Mouse (Mus musculus) midbrain, embryonic 13.5 days (tissue): ENCODE data around the gene Syne3. TPM values are rescaled to one million over a fixed set of nuclear protein-coding genes. Genes with fewer than 3 reads are reported as not detected.

Experiments
- ATAC-seq: fragments of 200-750 bp; cut with Nextera tagmentation; 2 replicates; pipeline ENCODE4 v1.8.0; 2017; ENCODE audit warnings: mild to moderate bottlenecking, moderate TSS enrichment, moderate library complexity
- H3K27ac ChIP-seq: fragments of 300-500 bp; sonication (generic); 2 replicates; pipeline ENCODE4 v1.5.1; 2015; ENCODE audit warnings: inconsistent platforms, mild to moderate bottlenecking, moderate library complexity
- H3K27me3 ChIP-seq: fragments of 300-500 bp; sonication (generic); 2 replicates; pipeline ENCODE4 v1.6.1; 2015; ENCODE audit warnings: mild to moderate bottlenecking, inconsistent platforms
- H3K36me3 ChIP-seq: fragments of 300-500 bp; sonication (generic); 2 replicates; pipeline ENCODE4 v1.6.1; 2015; ENCODE audit warnings: mild to moderate bottlenecking, inconsistent platforms
- H3K4me1 ChIP-seq: fragments of 300-500 bp; sonication (generic); replicated peaks from 2 replicates; pipeline ENCODE4 v1.6.1; 2015; ENCODE audit warnings: inconsistent platforms
- H3K4me2 ChIP-seq: fragments of 300-500 bp; sonication (generic); replicated peaks from 2 replicates; pipeline ENCODE4 v1.6.1; 2015; ENCODE audit warnings: moderate library complexity, mild to moderate bottlenecking, inconsistent platforms
- H3K4me3 ChIP-seq: fragments of 300-500 bp; sonication (generic); replicated peaks from 2 replicates; pipeline ENCODE4 v1.5.1; 2015; ENCODE audit warnings: mild to moderate bottlenecking, inconsistent platforms
- H3K9ac ChIP-seq: fragments of 300-500 bp; sonication (generic); replicated peaks from 2 replicates; pipeline ENCODE4 v1.6.1; 2015; ENCODE audit warnings: mild to moderate bottlenecking, inconsistent platforms
- H3K9me3 ChIP-seq: fragments of 300-500 bp; sonication (generic); 2 replicates; pipeline ENCODE4 v1.6.1; 2016; ENCODE audit warnings: mild to moderate bottlenecking, inconsistent platforms
- WGBS: fragments of 180-500 bp; shearing (Covaris S2); methylation state at CpG from one replicate; pipeline ENCODE4 v1.1.7; 2015; 5-methylcytosine and 5-hydroxymethylcytosine counted together
- microRNA-seq: library from miRNA; unstranded; fragments of <30 nt; microRNA quantifications from one replicate; pipeline ENCODE4, GENCODE M21; 2016
- polyA plus RNA-seq: library from polyadenylated mRNA; unstranded; fragments of >200 nt; fragmentation: Nextera tagmentation; extraction: Ambion mirVana; gene quantifications from 2 replicates; pipeline ENCODE4 v1.2.1, GENCODE M21; 2015

The Syne3 gene
- polyA plus RNA-seq, 1 experiment from 2014 or later = 0.17 TPM

DNA sequence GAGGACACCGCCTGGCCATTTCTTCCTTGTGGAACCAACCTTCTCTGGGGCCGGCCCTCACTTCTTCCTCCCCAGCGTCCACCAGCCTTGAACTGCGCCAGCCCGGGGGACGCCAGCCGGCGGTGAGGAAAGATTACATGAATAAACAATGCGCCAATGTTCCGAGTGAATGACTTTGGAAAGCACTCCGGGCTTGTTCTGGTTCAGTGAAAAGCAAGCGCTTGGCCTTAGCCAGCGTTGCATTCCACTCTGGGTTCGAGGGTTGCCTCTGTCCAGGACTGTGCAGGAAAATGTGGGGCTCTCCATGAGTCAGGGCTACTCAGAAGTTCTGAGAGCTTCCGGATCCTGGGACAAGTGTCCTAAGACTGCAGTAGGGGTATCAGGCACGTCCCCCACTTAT lies 113.0 kb downstream of the Syne3 start:
- Histone ChIP-seq H3K27ac (no peak overlapping the region), H3K9me3 (no peaks in the 10 kb centered on the region), H3K36me3 (no peaks in the 10 kb centered on the region), H3K4me1 (peaks cover 19% of the 10 kb centered on the region), H3K27me3 (peaks cover 3% of the 10 kb centered on the region; the same call in 1 of the 2 replicates), H3K4me2 (no peak overlapping the region), H3K9ac (no peak overlapping the region), H3K4me3 (no peak overlapping the region)
- peak; percentile 49 for ATAC-seq
- WGBS = 38% methylated on average over 16 of the region's 16 CpGs

DNA sequence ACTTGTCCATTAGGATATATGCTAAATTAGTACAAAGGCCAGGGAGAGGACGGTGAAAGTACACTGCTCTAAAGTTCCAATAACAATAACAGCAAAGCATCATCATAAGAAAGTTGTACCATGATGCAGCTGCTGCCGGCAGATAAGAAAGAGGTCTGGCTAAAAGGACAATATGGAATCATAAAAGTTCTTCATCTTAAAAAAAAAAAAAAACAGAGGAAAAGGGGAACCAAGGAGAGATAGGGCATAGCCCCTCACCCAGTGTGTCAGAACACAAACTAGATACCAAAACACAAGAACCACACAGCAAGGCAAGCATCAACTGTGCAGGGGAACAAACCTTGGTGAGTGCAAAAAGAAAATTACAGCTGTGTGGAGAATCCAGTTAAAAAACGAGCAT lies 117.4 kb downstream of the Syne3 start:
- Histone ChIP-seq H3K9ac (no peak overlapping the region), H3K27ac (no peak overlapping the region), H3K4me2 (no peak overlapping the region), H3K36me3 (no peaks in the 10 kb centered on the region), H3K27me3 (no peaks in the 10 kb centered on the region), H3K4me1 (peaks cover 10% of the 10 kb centered on the region; the same call in 1 of the 2 replicates), H3K4me3 (no peak overlapping the region), H3K9me3 (no peaks in the 10 kb centered on the region)
- 85% methylated on average over 3 of the region's 3 CpGs for WGBS
- no peak for ATAC-seq

DNA sequence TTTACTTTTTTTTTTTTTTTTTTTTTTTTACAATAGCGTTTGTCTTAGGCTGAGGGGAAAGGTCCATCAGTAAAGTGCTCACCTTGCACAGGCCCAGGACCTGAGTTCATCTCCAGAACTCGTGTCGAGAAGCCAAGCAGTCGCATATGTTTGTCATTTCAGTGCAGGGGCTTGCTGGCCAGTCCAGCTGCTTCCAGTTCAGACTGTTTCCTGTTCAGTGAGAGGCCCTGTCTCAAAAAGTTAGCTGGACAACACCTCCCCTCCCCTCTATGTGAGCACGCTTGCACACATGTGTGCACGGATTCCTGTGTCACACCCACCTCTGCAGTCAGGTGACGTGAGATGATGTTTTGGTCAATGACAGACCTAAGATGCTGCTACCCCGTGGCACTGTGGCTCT lies 119.5 kb downstream of the Syne3 start:
- WGBS = 86% methylated on average over 8 of the region's 8 CpGs
- Histone ChIP-seq H3K36me3 (no peaks in the 10 kb centered on the region), H3K9ac (no peak overlapping the region), H3K4me2 (no peak overlapping the region), H3K4me1 (no peaks in the 10 kb centered on the region), H3K4me3 (no peak overlapping the region), H3K9me3 (no peaks in the 10 kb centered on the region), H3K27ac (no peak overlapping the region), H3K27me3 (no peaks in the 10 kb centered on the region)
- ATAC-seq = no peak

DNA sequence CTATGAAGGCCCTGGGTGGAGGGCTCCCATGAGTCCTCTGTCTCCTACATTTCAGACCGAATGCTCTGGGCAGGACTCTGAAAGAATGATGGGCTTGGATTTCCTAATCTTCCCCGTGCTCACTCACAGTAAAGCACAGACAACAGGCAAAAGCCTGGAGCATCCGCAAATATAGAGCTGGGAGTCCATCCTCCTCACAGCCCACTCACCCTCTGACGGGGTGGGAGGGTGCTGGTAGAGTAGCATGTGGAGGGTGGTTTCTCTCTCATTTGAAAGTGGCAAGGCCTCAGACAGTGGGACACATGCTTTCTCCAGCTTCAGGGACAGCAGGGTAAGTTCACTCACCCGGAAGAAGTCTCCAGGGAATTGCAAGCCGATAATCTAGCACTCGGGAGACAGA lies 123.5 kb downstream of the Syne3 start:
- H3K36me3 ChIP-seq = no peaks in the 10 kb centered on the region
- H3K4me2 ChIP-seq = no peak overlapping the region
- H3K27me3 ChIP-seq = no peaks in the 10 kb centered on the region
- H3K4me3 ChIP-seq = no peak overlapping the region
- WGBS = 86% methylated on average over 7 of the region's 7 CpGs
- no peaks in the 10 kb centered on the region for H3K4me1 ChIP-seq
- no peak overlapping the region for H3K27ac ChIP-seq
- ATAC-seq = no peak
- H3K9ac ChIP-seq = no peak overlapping the region
- H3K9me3 ChIP-seq = no peaks in the 10 kb centered on the region

DNA sequence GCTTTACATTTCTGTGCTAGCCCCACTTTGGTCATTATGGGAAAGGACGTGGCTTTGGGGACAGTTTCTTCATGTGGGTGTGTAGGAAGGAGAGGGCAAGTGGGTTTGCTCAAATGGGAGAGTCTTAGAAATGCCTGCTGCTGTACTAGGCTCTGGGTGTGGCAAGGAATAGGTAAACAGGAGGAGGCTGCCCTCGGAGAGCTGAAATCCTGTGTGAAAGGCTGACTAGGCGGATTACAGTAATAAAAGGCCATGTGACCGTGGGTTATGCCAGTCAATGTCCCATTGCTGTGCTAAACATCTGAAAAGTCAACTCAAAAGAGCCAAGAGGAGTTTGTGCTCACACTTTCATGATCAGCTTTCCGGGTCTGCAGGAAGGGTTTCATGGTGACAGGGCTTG lies 127.1 kb downstream of the Syne3 start:
- no peaks in the 10 kb centered on the region for H3K36me3 ChIP-seq
- H3K4me2 ChIP-seq = no peak overlapping the region
- no peak overlapping the region for H3K27ac ChIP-seq
- no peak for ATAC-seq
- 66% methylated on average over 5 of the region's 5 CpGs for WGBS
- H3K27me3 ChIP-seq = no peaks in the 10 kb centered on the region
- H3K9ac ChIP-seq = no peak overlapping the region
- H3K4me3 ChIP-seq = no peak overlapping the region
- no peaks in the 10 kb centered on the region for H3K9me3 ChIP-seq
- peaks cover 13% of the 10 kb centered on the region for H3K4me1 ChIP-seq

DNA sequence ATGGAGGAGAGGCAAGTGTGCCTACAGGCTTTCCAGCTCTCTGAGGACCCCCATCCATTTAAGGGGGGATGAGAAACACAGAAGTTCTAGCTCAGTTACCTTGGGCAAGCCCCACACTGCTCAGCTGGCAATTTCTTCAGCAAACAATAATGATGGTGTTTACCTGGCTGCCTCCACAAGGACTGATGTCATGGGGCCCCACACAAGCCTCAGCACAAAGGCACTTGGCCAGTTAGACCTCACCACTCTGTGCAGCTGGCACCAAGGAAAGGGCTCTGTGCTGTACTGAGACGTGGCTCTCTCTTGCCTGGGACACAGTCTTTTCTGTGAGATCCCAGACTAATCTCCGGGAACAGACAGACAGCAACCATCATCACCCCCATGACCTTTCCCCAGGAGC lies 127.5 kb downstream of the Syne3 start:
- H3K4me2 ChIP-seq = no peak overlapping the region
- no peaks in the 10 kb centered on the region for H3K9me3 ChIP-seq
- no peak for ATAC-seq
- 41% methylated on average over 2 of the region's 2 CpGs for WGBS
- H3K27ac ChIP-seq = no peak overlapping the region
- no peaks in the 10 kb centered on the region for H3K36me3 ChIP-seq
- no peak overlapping the region for H3K9ac ChIP-seq
- H3K4me1 ChIP-seq = peaks cover 13% of the 10 kb centered on the region
- H3K4me3 ChIP-seq = no peak overlapping the region
- H3K27me3 ChIP-seq = no peaks in the 10 kb centered on the region

DNA sequence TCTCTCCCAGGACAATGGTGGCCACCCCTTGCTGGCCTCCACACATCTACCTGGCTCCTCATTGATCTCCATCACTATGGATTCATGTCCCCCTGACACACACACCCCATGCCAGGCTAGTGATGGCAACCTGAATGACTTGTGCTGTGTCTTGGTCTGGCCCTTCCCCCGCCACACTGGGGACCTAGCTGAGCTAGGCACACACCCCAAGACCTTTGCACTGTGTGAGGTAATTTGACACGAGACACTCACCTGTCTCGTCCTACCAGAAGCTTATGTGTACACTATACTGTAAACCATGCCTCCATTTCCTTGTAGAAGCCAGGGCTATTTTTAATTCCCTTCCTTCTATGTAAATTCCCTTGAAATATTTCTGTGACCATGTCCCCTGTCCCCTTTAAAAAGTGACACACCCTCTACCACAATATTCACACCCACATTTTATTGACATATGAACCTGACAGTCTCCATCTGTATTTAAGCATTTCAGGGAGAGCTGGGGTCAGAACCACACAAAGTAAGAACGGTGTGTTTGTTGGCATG lies 128.0 kb downstream of the Syne3 start:
- Histone ChIP-seq H3K4me2 (no peak overlapping the region), H3K36me3 (no peaks in the 10 kb centered on the region), H3K27me3 (no peaks in the 10 kb centered on the region), H3K27ac (no peak overlapping the region), H3K9me3 (no peaks in the 10 kb centered on the region), H3K9ac (no peak overlapping the region), H3K4me1 (peaks cover 13% of the 10 kb centered on the region), H3K4me3 (no peak overlapping the region)
- 0 out of 2 replicates have a peak, but pooled peaks have one; percentile 15 for ATAC-seq
- 87% methylated on average over 4 of the region's 4 CpGs for WGBS

DNA sequence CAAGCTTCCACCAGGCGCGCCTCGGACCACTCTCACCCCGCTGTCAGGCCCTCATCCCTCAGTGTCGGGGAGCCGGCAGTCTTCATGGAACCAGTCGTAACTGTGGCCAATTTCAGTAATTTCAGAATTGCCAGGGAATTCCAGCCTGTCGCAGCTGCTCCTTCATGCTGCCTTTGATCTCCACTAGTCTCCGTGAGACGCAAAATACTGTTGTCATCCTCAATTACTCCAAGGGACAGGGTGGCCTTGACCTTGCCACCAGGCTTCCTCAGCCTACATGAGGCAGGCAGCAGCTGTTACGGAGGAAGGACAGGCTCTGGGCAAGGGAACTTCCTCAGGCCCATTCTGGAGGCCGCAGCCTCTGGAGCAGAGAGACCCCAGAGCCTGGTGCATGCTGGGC lies 129.2 kb downstream of the Syne3 start:
- no peak overlapping the region for H3K4me3 ChIP-seq
- H3K36me3 ChIP-seq = no peaks in the 10 kb centered on the region
- no peaks in the 10 kb centered on the region for H3K9me3 ChIP-seq

More for the DNA sequence above, 129.2 kb downstream of the Syne3 start:
- WGBS = 60% methylated on average over 12 of the region's 12 CpGs
- ATAC-seq = 0 out of 2 replicates have a peak, but pooled peaks have one; percentile 37
- Histone ChIP-seq H3K27me3 (0 out of 2 replicates have a peak, but pooled peaks cover 4% of the 10 kb centered on the region), H3K27ac (no peak overlapping the region), H3K9ac (no peak overlapping the region), H3K4me1 (peaks cover 13% of the 10 kb centered on the region), H3K4me2 (no peak overlapping the region)

Small RNA genes within 50 kb of the gene (microRNA-seq; reads per million reads assigned to microRNA genes)
- 3.9 reads per million, percentile 16 among the genes with 10 or more reads in this experiment for gene Mir3069

Other genes with a start within 250 kb of the Syne3 start
- gene Clmn, start 144.7 kb downstream of the Syne3 start, polyA plus RNA-seq = 0.98 and 1.1 TPM in 2 replicates
- gene Glrx5, start 22.9 kb upstream of the Syne3 start, polyA plus RNA-seq = 139 and 148 TPM in 2 replicates
- not detected in 2 replicates for gene Tcl1b2, start 136.2 kb upstream of the Syne3 start, polyA plus RNA-seq
- gene Tcl1b1, start 149.9 kb upstream of the Syne3 start, polyA plus RNA-seq = not detected in 2 replicates
- gene Tcl1b5, start 166.5 kb upstream of the Syne3 start, polyA plus RNA-seq = not detected in 2 replicates
- not detected in 2 replicates for gene Tcl1b3, start 181.2 kb upstream of the Syne3 start, polyA plus RNA-seq
- gene Tcl1b4, start 192.1 kb upstream of the Syne3 start, polyA plus RNA-seq = not detected in 2 replicates
- gene Tcl1, start 213.0 kb upstream of the Syne3 start, polyA plus RNA-seq = not detected in 2 replicates